Mouse (Mus musculus) heart, embryonic 14.5 days (tissue): ENCODE measurements around the gene Sema4g. TPM values are rescaled to one million over a fixed set of nuclear protein-coding genes. Genes with fewer than 3 reads are reported as not detected.

Experiments used
- ATAC-seq: fragments of 200-750 bp; cut with Nextera tagmentation; 2 replicates; pipeline ENCODE4 v1.8.0; 2017; ENCODE audit warnings: low read depth, moderate TSS enrichment; ENCODE audit not compliant: insufficient number of reproducible peaks, insufficient read depth, low FRiP score
- H3K27ac ChIP-seq, 2 experiments: fragments of 200-500 bp in 1 of 2; fragments of 300-500 bp in 1 of 2; sonication (generic) in 1 of 2; replicated peaks in 1 of 2; 2 replicates each; pipeline ENCODE4 v1.5.1; 2012 to 2014; ENCODE audit warnings: low read depth in 2 of 2, low read length in 2 of 2, control low read depth in 1 of 2, mild to moderate bottlenecking in 1 of 2, mixed read lengths in 1 of 2; ENCODE audit not compliant: control insufficient read depth in 1 of 2, insufficient read depth in 1 of 2
- H3K27me3 ChIP-seq: fragments of 300-500 bp; sonication (generic); 2 replicates; pipeline ENCODE4 v1.6.1; 2014; ENCODE audit warnings: mild to moderate bottlenecking, low read length, control low read depth; ENCODE audit not compliant: control insufficient read depth, insufficient read depth
- H3K36me3 ChIP-seq: fragments of 300-500 bp; sonication (generic); 2 replicates; pipeline ENCODE4 v1.6.1; 2014; ENCODE audit warnings: mild to moderate bottlenecking, control low read depth, low read length, mixed read lengths; ENCODE audit not compliant: control insufficient read depth, insufficient read depth
- H3K4me1 ChIP-seq, 2 experiments: fragments of 200-500 bp in 1 of 2; fragments of 300-500 bp in 1 of 2; sonication (generic) in 1 of 2; 2 replicates each; pipeline ENCODE4 v1.6.1; 2012 to 2014; ENCODE audit warnings: low read length in 2 of 2, control low read depth in 1 of 2, mixed read lengths in 1 of 2; ENCODE audit not compliant: control insufficient read depth in 2 of 2, insufficient read depth in 2 of 2
- H3K4me2 ChIP-seq: fragments of 300-500 bp; sonication (generic); 2 replicates; pipeline ENCODE4 v1.6.1; 2014; ENCODE audit warnings: mild to moderate bottlenecking, low read length
- H3K4me3 ChIP-seq, 2 experiments: fragments of 200-500 bp in 1 of 2; fragments of 300-500 bp in 1 of 2; sonication (generic) in 1 of 2; 2 replicates each; pipeline ENCODE4 v1.5.1; 2012 to 2014; ENCODE audit warnings: low read length in 2 of 2, mild to moderate bottlenecking in 2 of 2, control low read depth in 1 of 2, low read depth in 1 of 2, moderate library complexity in 1 of 2; ENCODE audit not compliant: control insufficient read depth in 1 of 2, insufficient read depth in 1 of 2
- H3K9ac ChIP-seq: fragments of 300-500 bp; sonication (generic); 2 replicates; pipeline ENCODE4 v1.6.1; 2014; ENCODE audit warnings: mild to moderate bottlenecking, low read length
- H3K9me3 ChIP-seq: fragments of 300-500 bp; sonication (generic); 2 replicates; pipeline ENCODE4 v1.6.1; 2016; ENCODE audit warnings: low read length, control low read depth; ENCODE audit not compliant: control insufficient read depth
- WGBS: fragments of 180-500 bp; shearing (Covaris S2); extraction: QIAGEN DNeasy Blood & Tissue Kit; methylation state at CpG from one replicate; pipeline ENCODE4 v1.1.7; 2014; 5-methylcytosine and 5-hydroxymethylcytosine counted together
- polyA plus RNA-seq: library from polyadenylated mRNA; unstranded; fragments of >200 nt; fragmentation: Nextera tagmentation; extraction: Ambion mirVana; gene quantifications from 2 replicates; pipeline ENCODE4 v1.2.1, GENCODE M21; 2014

The Sema4g gene
- polyA plus RNA-seq, 1 experiment from 2014 or later: 0.92 TPM

DNA sequence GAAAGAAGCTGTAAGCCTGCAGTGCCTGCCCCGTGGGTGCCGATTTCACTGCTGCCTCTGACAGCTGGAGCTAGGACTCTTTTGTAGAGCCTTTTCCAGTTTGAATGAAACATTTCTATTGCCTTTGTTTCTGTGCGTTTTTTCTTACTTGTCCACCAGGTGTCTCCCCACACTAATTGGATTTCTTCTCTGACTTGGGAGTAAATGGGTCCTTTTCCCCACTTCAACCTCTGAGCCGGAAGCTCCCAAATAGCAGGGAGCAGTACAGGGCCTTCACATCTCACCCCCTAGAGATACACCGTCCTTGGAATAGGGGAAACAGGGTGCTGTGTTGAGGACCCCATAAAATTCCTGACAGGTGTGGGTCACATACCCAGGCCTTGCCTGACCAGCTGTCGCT is 23.7 kb downstream of the Sema4g start:
- H3K4me1 ChIP-seq: peaks cover 13 to 18% of the 10 kb centered on the region in 2 experiments
- H3K27ac ChIP-seq: no peak overlapping the region
- H3K9ac ChIP-seq: no peak overlapping the region
- no peaks in the 10 kb centered on the region for H3K9me3 ChIP-seq
- ATAC-seq: no peak
- H3K36me3 ChIP-seq: peaks cover 45% of the 10 kb centered on the region
- no peak overlapping the region for H3K4me3 ChIP-seq
- no peak overlapping the region for H3K4me2 ChIP-seq
- 41% methylated on average over 6 of the region's 6 CpGs for WGBS
- H3K27me3 ChIP-seq: no peaks in the 10 kb centered on the region

DNA sequence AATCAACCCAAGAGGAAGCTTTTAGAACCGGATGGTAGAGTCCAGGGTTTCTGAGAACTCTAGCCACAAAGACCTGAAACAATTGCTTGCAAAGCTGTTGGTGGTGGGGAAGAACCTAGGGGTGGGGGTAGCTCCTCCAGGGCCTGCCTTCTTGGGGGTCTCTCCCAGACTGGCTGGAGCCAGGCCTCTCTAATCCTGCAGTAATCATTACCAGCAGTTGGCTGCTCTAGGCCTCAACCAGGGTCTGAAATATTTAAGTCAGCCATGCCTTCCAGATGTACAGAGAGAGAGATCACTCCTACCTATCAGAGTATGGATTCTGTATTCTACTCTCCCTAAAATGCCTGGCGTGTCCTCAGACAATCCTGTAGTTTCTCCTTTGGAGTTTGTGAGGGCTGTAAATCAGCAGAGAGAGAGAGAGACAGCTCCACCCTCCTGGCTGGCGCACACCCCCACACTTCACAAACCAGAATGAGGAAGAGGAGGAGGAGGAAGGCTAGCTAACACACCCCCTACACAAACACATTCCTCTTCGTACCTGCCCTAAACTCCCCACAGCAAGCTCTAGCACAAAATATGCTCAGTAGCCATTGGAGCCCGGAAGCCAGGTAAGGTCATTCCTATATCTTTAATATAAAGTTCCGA is 24.8 kb downstream of the Sema4g start:
- Histone ChIP-seq H3K4me3 (no peak overlapping the region), H3K4me2 (peak overlapping the region; percentile 98; the same call in 1 of the 2 replicates), H3K4me1 (peaks cover 13 to 17% of the 10 kb centered on the region in 2 experiments), H3K9ac (peak overlapping the region; percentile 96; the same call in 1 of the 2 replicates), H3K27ac (peak overlapping the region in 1 of 2 experiments; percentile 100; a peak in 2 of 4 replicates), H3K36me3 (peaks cover 39% of the 10 kb centered on the region), H3K9me3 (no peaks in the 10 kb centered on the region), H3K27me3 (no peaks in the 10 kb centered on the region)
- 62% methylated on average over 6 of the region's 6 CpGs for WGBS
- no peak for ATAC-seq

DNA sequence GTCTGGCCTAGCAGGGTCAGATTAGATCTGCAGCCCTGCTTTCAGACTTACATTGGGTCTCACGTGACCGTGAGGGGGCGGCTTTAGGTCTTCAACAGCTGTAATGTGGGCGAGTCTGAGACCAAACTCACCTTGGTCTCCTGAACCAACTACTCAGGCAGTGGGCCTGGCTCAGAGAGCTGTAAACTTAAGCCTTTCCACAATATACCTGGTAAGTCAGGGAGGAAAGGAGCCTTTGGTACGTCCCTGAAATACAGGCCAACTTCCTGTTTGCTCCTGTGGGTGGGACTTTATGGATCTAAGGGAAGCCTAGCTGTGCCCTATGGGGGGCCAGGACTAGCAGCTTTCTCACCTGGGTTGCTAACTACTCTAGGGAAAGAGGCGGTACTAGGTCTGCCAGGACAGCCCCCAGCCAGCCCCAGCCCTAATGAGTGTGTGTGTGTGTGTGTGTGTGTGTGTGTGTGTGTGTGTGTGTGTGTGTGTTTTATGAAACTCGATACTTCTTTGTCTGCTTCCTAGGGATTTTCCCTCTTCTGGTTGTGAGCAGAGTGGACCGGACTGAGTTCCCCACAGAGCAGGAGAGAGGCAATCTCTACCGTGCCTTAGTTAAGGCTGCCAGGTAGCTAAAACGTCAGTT is 25.6 kb downstream of the Sema4g start, which contains the start of gene Lzts2:
Gene Lzts2 (plus strand): TSS at position 80 of the 637 bp plus-strand sequence.
- H3K9ac ChIP-seq: peak within 1 kb of the TSS; percentile 96
- no peaks in the 10 kb centered on the region for H3K27me3 ChIP-seq
- H3K36me3 ChIP-seq: peaks cover 34% of the 10 kb centered on the region
- peak within 1 kb of the TSS; percentile 98 for H3K4me2 ChIP-seq
- peak within 1 kb of the TSS; percentile 100 for H3K27ac ChIP-seq
- 8% methylated on average over 10 of the region's 10 CpGs for WGBS
- peaks cover 16 to 24% of the 10 kb centered on the region in 2 experiments for H3K4me1 ChIP-seq
- H3K9me3 ChIP-seq: no peaks in the 10 kb centered on the region
- ATAC-seq: no peak
- peak within 1 kb of the TSS; percentile 58 to 79 for H3K4me3 ChIP-seq

DNA sequence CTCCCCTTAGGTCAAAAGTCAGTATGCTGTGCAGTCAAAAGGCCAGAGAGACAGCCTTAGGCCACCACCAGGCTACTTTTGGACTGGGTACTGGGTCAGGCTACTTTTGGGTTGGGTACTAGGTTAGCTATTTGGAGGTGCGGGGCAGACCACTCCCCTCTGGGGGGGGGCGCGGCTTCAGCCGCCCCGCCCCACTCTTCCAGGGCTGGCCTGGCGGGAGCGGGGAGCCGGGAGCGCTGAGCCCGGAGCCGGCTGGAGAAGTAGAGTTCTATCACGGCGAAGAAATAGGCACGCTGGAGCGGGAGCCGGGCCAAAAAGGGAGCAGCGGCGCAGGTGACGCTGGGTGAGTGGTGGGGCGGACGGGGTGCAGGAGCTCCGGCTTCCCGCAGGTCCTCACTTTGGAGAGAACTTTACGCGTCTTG is 26.1 kb downstream of the Sema4g start:
- Histone ChIP-seq H3K4me1 (peaks cover 16 to 29% of the 10 kb centered on the region in 2 experiments), H3K9me3 (no peaks in the 10 kb centered on the region), H3K9ac (peak overlapping the region; percentile 96), H3K36me3 (peaks cover 30% of the 10 kb centered on the region), H3K4me2 (peak overlapping the region; percentile 98), H3K27ac (peak overlapping the region; percentile 100), H3K27me3 (no peaks in the 10 kb centered on the region), H3K4me3 (peak overlapping the region; percentile 58 to 79)
- peak; percentile 7; the same call in 1 of the 2 replicates for ATAC-seq
- under 1% methylated on average over 25 of the region's 25 CpGs for WGBS

DNA sequence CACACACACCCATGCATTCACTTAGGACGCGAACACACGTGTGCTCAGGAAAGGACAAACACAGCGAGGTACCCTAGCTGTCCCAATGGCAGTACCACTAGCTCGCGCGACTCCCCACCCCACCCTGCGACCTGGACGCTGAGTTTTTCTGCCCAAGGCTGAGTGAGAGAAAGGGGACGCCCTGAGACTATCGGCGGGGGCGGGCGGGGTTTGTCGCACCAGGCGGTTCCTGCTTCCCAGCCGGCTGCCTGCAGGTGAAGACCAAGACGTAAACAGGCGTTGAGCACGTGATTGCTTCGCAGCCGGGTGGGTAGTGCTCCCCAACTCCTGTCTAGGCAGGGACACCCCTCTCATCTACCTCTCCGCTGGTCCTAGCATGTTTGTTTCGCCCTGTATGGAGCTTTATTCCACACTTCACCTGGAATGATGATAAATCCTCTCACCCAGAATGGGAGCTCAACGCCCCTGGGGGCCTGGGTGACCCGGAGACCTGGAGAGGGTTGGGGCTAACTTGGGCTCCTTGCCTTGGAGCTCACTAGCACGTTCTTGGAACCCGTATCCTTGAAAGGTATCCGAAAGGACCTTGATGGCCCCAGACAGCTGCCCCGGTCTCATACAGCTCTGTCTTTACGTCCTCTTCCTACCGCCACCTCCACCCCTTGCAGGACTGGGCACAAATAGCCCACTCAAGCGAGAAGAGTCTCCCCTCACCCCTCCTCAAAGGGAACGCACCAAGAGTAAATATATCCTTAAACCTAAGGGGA is 26.8 kb downstream of the Sema4g start:
- peaks cover 22 to 36% of the 10 kb centered on the region in 2 experiments for H3K4me1 ChIP-seq
- H3K27ac ChIP-seq: peak overlapping the region; percentile 100
- H3K9me3 ChIP-seq: no peaks in the 10 kb centered on the region
- ATAC-seq: no peak
- peaks cover 25% of the 10 kb centered on the region for H3K36me3 ChIP-seq
- WGBS: under 1% methylated on average over 34 of the region's 34 CpGs
- no peaks in the 10 kb centered on the region for H3K27me3 ChIP-seq
- peak overlapping the region; percentile 58 to 79 for H3K4me3 ChIP-seq
- peak overlapping the region; percentile 96 for H3K9ac ChIP-seq
- H3K4me2 ChIP-seq: peak overlapping the region; percentile 98

DNA sequence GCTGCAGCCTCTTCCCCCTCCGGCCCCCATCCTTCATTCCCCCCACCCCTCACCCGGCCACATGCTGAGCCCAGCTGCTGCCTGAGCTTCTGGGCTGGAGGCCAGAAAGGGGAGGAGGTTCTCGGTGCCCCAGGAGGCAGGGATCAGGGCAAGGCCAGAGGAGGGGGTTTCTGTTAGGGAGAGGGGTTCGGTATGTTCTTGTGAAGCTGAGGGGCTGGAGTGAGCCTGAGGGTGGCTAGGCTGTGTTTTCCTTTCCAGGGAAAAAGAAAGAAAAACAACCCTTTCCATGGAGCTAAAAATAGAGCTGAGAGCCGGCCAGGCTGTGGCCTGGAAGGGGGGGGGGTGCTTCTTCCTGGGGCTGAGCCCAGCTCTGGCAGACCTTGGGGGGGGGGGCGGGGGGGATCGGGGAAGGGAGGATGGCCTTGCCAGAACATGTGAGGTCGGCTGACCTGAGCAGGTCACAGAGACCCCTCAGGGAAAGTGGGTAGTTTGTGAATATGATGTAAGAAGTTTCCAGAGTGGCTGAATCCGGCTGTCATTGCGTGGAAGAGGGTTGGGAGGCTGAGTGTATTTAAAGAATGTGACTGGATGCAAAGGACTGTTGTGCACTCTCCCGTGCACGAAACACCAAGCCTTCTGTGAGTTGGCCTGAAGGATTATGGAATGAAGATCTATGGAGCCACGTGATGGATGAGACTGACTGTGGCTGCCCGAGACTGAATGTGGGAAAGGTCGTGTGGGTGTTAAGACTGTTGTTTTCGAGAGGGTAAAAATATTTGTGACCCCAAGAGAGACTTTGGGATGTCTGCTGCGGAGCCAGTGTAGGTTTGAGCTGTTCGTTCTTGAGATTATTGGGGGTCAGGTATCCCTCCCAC is 27.7 kb downstream of the Sema4g start:
- Histone ChIP-seq H3K9ac (peak overlapping the region; percentile 96), H3K4me2 (peak overlapping the region; percentile 98), H3K4me3 (peak overlapping the region; percentile 58 to 79), H3K27ac (peak overlapping the region; percentile 100), H3K4me1 (peaks cover 23 to 45% of the 10 kb centered on the region in 2 experiments), H3K36me3 (peaks cover 23% of the 10 kb centered on the region), H3K9me3 (no peaks in the 10 kb centered on the region), H3K27me3 (no peaks in the 10 kb centered on the region)
- ATAC-seq: peak; percentile 28
- WGBS: under 1% methylated on average over 17 of the region's 18 CpGs
